Mouse (Mus musculus) MEL (cell line): ENCODE results near the gene Fbxo21. TPM values are rescaled to one million over a fixed set of nuclear protein-coding genes. Genes with fewer than 3 reads are reported as not detected.

ENCODE experiments used
- DNase-seq: peaks from one replicate; pipeline ENCODE4 v3.0.0; 2011; ENCODE audit warnings: low read depth, low spot score
- H3K27ac ChIP-seq: 2 replicates; pipeline ENCODE4 v1.5.1; 2012; ENCODE audit warnings: low read depth, mild to moderate bottlenecking, control low read depth, low read length, moderate library complexity; ENCODE audit not compliant: control insufficient read depth
- H3K27me3 ChIP-seq, 2 experiments: fragments of 150-350 bp in 1 of 2; sonication (generic) in 1 of 2; 2 replicates each; pipeline ENCODE4 v1.6.1; 2012; ENCODE audit warnings: low read length in 2 of 2, mild to moderate bottlenecking in 2 of 2, improper control_type of control experiment in 1 of 2, moderate library complexity in 1 of 2; ENCODE audit not compliant: insufficient read depth in 2 of 2, control insufficient read depth in 1 of 2
- H3K36me3 ChIP-seq, 2 experiments: 2 replicates each; pipeline ENCODE4 v1.6.1; 2012 to 2014; ENCODE audit warnings: low read length in 2 of 2, improper control_type of control experiment in 1 of 2, inconsistent platforms in 1 of 2, mild to moderate bottlenecking in 1 of 2; ENCODE audit not compliant: insufficient read depth in 2 of 2, control insufficient read depth in 1 of 2
- H3K4me1 ChIP-seq, 2 experiments: fragments of 150-350 bp in 1 of 2; sonication (generic) in 1 of 2; 2 replicates each; pipeline ENCODE4 v1.6.1; 2012; ENCODE audit warnings: low read length in 2 of 2, improper control_type of control experiment in 1 of 2, mild to moderate bottlenecking in 1 of 2; ENCODE audit not compliant: insufficient read depth in 2 of 2, control insufficient read depth in 1 of 2
- H3K4me3 ChIP-seq, 2 experiments: fragments of 150-350 bp in 1 of 2; sonication (generic) in 1 of 2; 2 replicates each; pipeline ENCODE4 v1.5.1; 2012; ENCODE audit warnings: low read depth in 2 of 2, low read length in 2 of 2, mild to moderate bottlenecking in 2 of 2, moderate library complexity in 2 of 2, control low read depth in 1 of 2, improper control_type of control experiment in 1 of 2; ENCODE audit not compliant: control insufficient read depth in 1 of 2, insufficient read depth in 1 of 2
- H3K79me2 ChIP-seq: 2 replicates; pipeline ENCODE4 v1.6.1; 2012; ENCODE audit warnings: mild to moderate bottlenecking, low read length, moderate library complexity; ENCODE audit not compliant: control insufficient read depth, poor library complexity, insufficient read depth
- H3K9ac ChIP-seq: 2 replicates; pipeline ENCODE4 v1.6.1; 2012; ENCODE audit warnings: low read depth, mild to moderate bottlenecking, control low read depth, low read length, moderate library complexity; ENCODE audit not compliant: control insufficient read depth, poor library complexity, severe bottlenecking
- H3K9me3 ChIP-seq: fragments of 150-350 bp; sonication (generic); replicated peaks from 2 replicates; pipeline ENCODE4 v1.6.1; 2012; ENCODE audit warnings: mild to moderate bottlenecking, low read length, improper control_type of control experiment, moderate library complexity; ENCODE audit not compliant: insufficient read depth
- BHLHE40 ChIP-seq: IDR thresholded peaks from 2 replicates; pipeline ENCODE4 v1.6.1; 2012; ENCODE audit warnings: low read depth, mild to moderate bottlenecking, inconsistent platforms, low read length, improper control_type of control experiment, borderline replicate concordance
- CHD1 ChIP-seq: IDR thresholded peaks from 2 replicates; pipeline ENCODE4 v1.6.1; 2012; ENCODE audit warnings: low read depth, mild to moderate bottlenecking, inconsistent platforms, low read length, improper control_type of control experiment
- CTCF ChIP-seq, 3 experiments: IDR thresholded peaks in 2 of 3; conservative IDR thresholded peaks in 1 of 3; 2 replicates each; pipeline ENCODE4 v1.5.1; 2011 to 2012; ENCODE audit warnings: low read length in 3 of 3, low read depth in 2 of 3, mild to moderate bottlenecking in 2 of 3, improper control_type of control experiment in 1 of 3, inconsistent platforms in 1 of 3, mixed read lengths in 1 of 3, moderate library complexity in 1 of 3; ENCODE audit not compliant: control insufficient read depth in 1 of 3, insufficient read depth in 1 of 3, poor library complexity in 1 of 3, severe bottlenecking in 1 of 3
- ELF1 ChIP-seq: IDR thresholded peaks from 2 replicates; pipeline ENCODE4 v1.6.1; 2014; ENCODE audit warnings: low read depth, mild to moderate bottlenecking, inconsistent platforms, low read length, improper control_type of control experiment, moderate library complexity
- EP300 ChIP-seq, 2 experiments: IDR thresholded peaks; 2 replicates each; pipeline ENCODE4 v1.6.1; 2011; ENCODE audit warnings: improper control_type of control experiment in 2 of 2, low read length in 2 of 2, low read depth in 1 of 2, mild to moderate bottlenecking in 1 of 2
- ETS1 ChIP-seq: IDR thresholded peaks from 2 replicates; pipeline ENCODE4 v1.6.1; 2012; ENCODE audit warnings: low read depth, mild to moderate bottlenecking, inconsistent platforms, low read length, improper control_type of control experiment, moderate library complexity
- KAT2A ChIP-seq: conservative IDR thresholded peaks from 2 replicates; pipeline ENCODE4 v1.6.1; 2012; ENCODE audit warnings: low read depth, low read length, improper control_type of control experiment, inconsistent platforms
- MAFK ChIP-seq: IDR thresholded peaks from 2 replicates; pipeline ENCODE4 v1.6.1; 2011; ENCODE audit warnings: low read depth, mild to moderate bottlenecking, low read length, improper control_type of control experiment, borderline replicate concordance
- MAX ChIP-seq: IDR thresholded peaks from 2 replicates; pipeline ENCODE4 v1.6.1; 2011; ENCODE audit warnings: low read length, improper control_type of control experiment
- MYB ChIP-seq: IDR thresholded peaks from 2 replicates; pipeline ENCODE4 v1.6.1; 2011; ENCODE audit warnings: mild to moderate bottlenecking, low read depth, low read length, improper control_type of control experiment
- MYC ChIP-seq: IDR thresholded peaks from 2 replicates; pipeline ENCODE4 v1.6.1; 2011; ENCODE audit warnings: low read depth, mild to moderate bottlenecking, low read length, improper control_type of control experiment, moderate library complexity
- NELFE ChIP-seq: IDR thresholded peaks from 2 replicates; pipeline ENCODE4 v1.6.1; 2011; ENCODE audit warnings: low read depth, low read length, improper control_type of control experiment
- NRF1 ChIP-seq: IDR thresholded peaks from 2 replicates; pipeline ENCODE4 v1.6.1; 2014; ENCODE audit warnings: low read depth, mild to moderate bottlenecking, inconsistent platforms, low read length, improper control_type of control experiment, moderate library complexity; ENCODE audit not compliant: poor library complexity, insufficient read depth, severe bottlenecking
- RAD21 ChIP-seq: IDR thresholded peaks from 2 replicates; pipeline ENCODE4 v1.6.1; 2011; ENCODE audit warnings: mild to moderate bottlenecking, low read depth, low read length, improper control_type of control experiment
- RCOR1 ChIP-seq: IDR thresholded peaks from 2 replicates; pipeline ENCODE4 v1.6.1; 2012; ENCODE audit warnings: low read depth, mild to moderate bottlenecking, inconsistent platforms, low read length, improper control_type of control experiment
- SIN3A ChIP-seq: IDR thresholded peaks from 2 replicates; pipeline ENCODE4 v1.6.1; 2012; ENCODE audit warnings: low read length, improper control_type of control experiment, inconsistent platforms
- SMC3 ChIP-seq: IDR thresholded peaks from 2 replicates; pipeline ENCODE4 v1.6.1; 2011; ENCODE audit warnings: low read depth, low read length, improper control_type of control experiment
- TAL1 ChIP-seq: IDR thresholded peaks from 2 replicates; pipeline ENCODE4 v1.6.1; 2012; ENCODE audit warnings: mild to moderate bottlenecking, inconsistent platforms, low read length, moderate library complexity, mixed read lengths
- USF2 ChIP-seq, 2 experiments: IDR thresholded peaks; 2 replicates each; pipeline ENCODE4 v1.6.1; 2011 to 2012; ENCODE audit warnings: improper control_type of control experiment in 2 of 2, low read length in 2 of 2, borderline replicate concordance in 1 of 2, inconsistent platforms in 1 of 2, low read depth in 1 of 2, mild to moderate bottlenecking in 1 of 2; ENCODE audit not compliant: insufficient read depth in 1 of 2
- ZC3H11A ChIP-seq: IDR thresholded peaks from 2 replicates; pipeline ENCODE4 v1.6.1; 2012; ENCODE audit warnings: low read depth, mild to moderate bottlenecking, inconsistent platforms, low read length, improper control_type of control experiment
- ZKSCAN1 ChIP-seq: IDR thresholded peaks from 2 replicates; pipeline ENCODE4 v1.6.1; 2012; ENCODE audit warnings: low read depth, mild to moderate bottlenecking, inconsistent platforms, low read length, improper control_type of control experiment, moderate library complexity
- ZMIZ1 ChIP-seq: IDR thresholded peaks from 2 replicates; pipeline ENCODE4 v1.6.1; 2012; ENCODE audit warnings: low read depth, mild to moderate bottlenecking, inconsistent platforms, low read length, improper control_type of control experiment, moderate library complexity
- ZNF384 ChIP-seq: IDR thresholded peaks from 2 replicates; pipeline ENCODE4 v1.6.1; 2012; ENCODE audit warnings: low read depth, mild to moderate bottlenecking, inconsistent platforms, low read length, improper control_type of control experiment
- polyA plus RNA-seq, 2 experiments: library from polyadenylated mRNA; stranded (reverse) in 1 of 2; unstranded in 1 of 2; fragments of >175 nt in 1 of 2; fragments of >200 nt in 1 of 2; gene quantifications; 2 replicates each; pipeline versions ENCODE4 v1.2.1 to v1.2.4; 2012; ENCODE audit warnings: low replicate concordance in 2 of 2, low read depth in 1 of 2; ENCODE audit not compliant: insufficient read length in 2 of 2, insufficient read depth in 1 of 2, missing spikeins in 1 of 2
- total RNA-seq: library from RNA; depleted of rRNA; stranded (reverse); fragments of 300-350 nt; gene quantifications from 2 replicates; pipeline ENCODE4 v1.2.3, GENCODE M21; 2012

Fbxo21 gene
- total and polyA plus RNA-seq, 3 experiments: 10.4 to 20.5 TPM; not detected in 1

GRCm38 (mm10) chr5:117932862-117933261, 43.7 kb upstream of the Fbxo21 start:
- Histone ChIP-seq H3K4me3 (no peak overlapping the region), H3K4me1 (no peaks in the 10 kb centered on the region), H3K27me3 (no peaks in the 10 kb centered on the region), H3K9ac (no peak overlapping the region), H3K9me3 (no peaks in the 10 kb centered on the region), H3K36me3 (no peaks in the 10 kb centered on the region), H3K27ac (no peak overlapping the region), H3K79me2 (no peaks in the 10 kb centered on the region)
- DNase-seq: peak; percentile 51
- no peak for TF ChIP-seq TAL1
- no peak for TF ChIP-seq USF2 (IDR thresholded peaks at IDR 0.05; ENCODE audit: borderline replicate concordance in 1 of 2, insufficient read depth in 1 of 2, low read depth in 1 of 2, low read length in 2 of 2)
- TF ChIP-seq BHLHE40: no peak
- no peak for TF ChIP-seq MYC
- TF ChIP-seq MAX: no peak
- no peak for TF ChIP-seq RCOR1
- TF ChIP-seq RAD21: peak; percentile 35
- TF ChIP-seq CTCF (IDR thresholded peaks at IDR 0.05 in 2 of 3, conservative IDR thresholded peaks at IDR 0.05 in 1 of 3; ENCODE audit: control insufficient read depth in 1 of 3, insufficient read depth in 1 of 3, low read depth in 2 of 3, low read length in 3 of 3, poor library complexity in 1 of 3, severe bottlenecking in 1 of 3): peak; percentile 58 to 85 (median 63); a peak in 5 of 6 replicates
- TF ChIP-seq NRF1: no peak
- no peak for TF ChIP-seq KAT2A
- TF ChIP-seq SMC3: peak; percentile 49
- TF ChIP-seq SIN3A: no peak
- no peak for TF ChIP-seq EP300 (IDR thresholded peaks at IDR 0.05; ENCODE audit: low read depth in 1 of 2, low read length in 2 of 2)
- no peak for TF ChIP-seq ZC3H11A

DNA sequence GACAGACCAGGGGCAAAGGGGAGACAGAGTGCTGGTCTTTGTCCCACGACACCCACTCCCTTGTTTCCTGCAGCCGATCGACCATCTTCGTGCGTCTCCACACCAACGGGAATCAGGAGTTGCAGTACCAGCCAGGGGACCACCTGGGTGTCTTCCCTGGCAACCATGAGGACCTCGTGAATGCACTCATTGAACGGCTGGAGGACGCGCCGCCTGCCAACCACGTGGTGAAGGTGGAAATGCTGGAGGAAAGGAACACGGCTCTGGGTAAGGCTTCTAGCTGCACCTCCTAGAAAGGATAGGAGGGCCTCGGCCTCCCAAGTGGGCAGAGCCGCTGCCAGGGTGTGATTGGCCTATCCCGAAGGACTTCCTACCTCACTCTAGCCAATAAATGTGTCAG, 40.2 kb upstream of the Fbxo21 start:
- Histone ChIP-seq H3K27ac (no peak overlapping the region), H3K4me1 (no peaks in the 10 kb centered on the region), H3K27me3 (no peaks in the 10 kb centered on the region), H3K79me2 (no peaks in the 10 kb centered on the region), H3K4me3 (no peak overlapping the region), H3K9ac (no peak overlapping the region), H3K36me3 (no peaks in the 10 kb centered on the region), H3K9me3 (no peaks in the 10 kb centered on the region)
- no peak for DNase-seq
- TF ChIP-seq CHD1 (no peak), RAD21 (no peak), ELF1 (no peak)

GRCm38 (mm10) chr5:117937186-117937585, 39.3 kb upstream of the Fbxo21 start:
- Histone ChIP-seq H3K9me3 (no peaks in the 10 kb centered on the region), H3K4me1 (no peaks in the 10 kb centered on the region), H3K4me3 (no peak overlapping the region), H3K79me2 (no peaks in the 10 kb centered on the region), H3K27me3 (no peaks in the 10 kb centered on the region), H3K9ac (no peak overlapping the region), H3K27ac (no peak overlapping the region), H3K36me3 (no peaks in the 10 kb centered on the region)
- no peak for DNase-seq
- TF ChIP-seq RCOR1: no peak
- no peak for TF ChIP-seq MYB
- no peak for TF ChIP-seq SMC3
- TF ChIP-seq ZNF384: no peak
- TF ChIP-seq NRF1: no peak
- TF ChIP-seq NELFE: no peak
- no peak for TF ChIP-seq MAFK
- TF ChIP-seq ZKSCAN1: no peak
- no peak for TF ChIP-seq EP300 (IDR thresholded peaks at IDR 0.05; ENCODE audit: low read depth in 1 of 2, low read length in 2 of 2)
- TF ChIP-seq ZMIZ1: no peak
- no peak for TF ChIP-seq ETS1
- TF ChIP-seq SIN3A: no peak
